Mouse (Mus musculus) MEL (cell line): Measurements from ENCODE around the gene Slc7a11.

Experiments used
- CHD2 ChIP-seq: IDR thresholded peaks from 2 replicates; pipeline ENCODE4 v1.6.1; 2011; ENCODE audit warnings: low read length, improper control_type of control experiment
- CTCF ChIP-seq, 3 experiments: IDR thresholded peaks in 2 of 3; conservative IDR thresholded peaks in 1 of 3; 2 replicates each; pipeline ENCODE4 v1.5.1; 2011 to 2012; ENCODE audit warnings: low read length in 3 of 3, low read depth in 2 of 3, mild to moderate bottlenecking in 2 of 3, improper control_type of control experiment in 1 of 3, inconsistent platforms in 1 of 3, mixed read lengths in 1 of 3, moderate library complexity in 1 of 3; ENCODE audit not compliant: control insufficient read depth in 1 of 3, insufficient read depth in 1 of 3, poor library complexity in 1 of 3, severe bottlenecking in 1 of 3
- EP300 ChIP-seq, 2 experiments: IDR thresholded peaks; 2 replicates each; pipeline ENCODE4 v1.6.1; 2011; ENCODE audit warnings: improper control_type of control experiment in 2 of 2, low read length in 2 of 2, low read depth in 1 of 2, mild to moderate bottlenecking in 1 of 2
- UBTF ChIP-seq: IDR thresholded peaks from 2 replicates; pipeline ENCODE4 v1.6.1; 2012; ENCODE audit warnings: low read depth, mild to moderate bottlenecking, inconsistent platforms, low read length, improper control_type of control experiment, moderate library complexity, borderline replicate concordance; ENCODE audit not compliant: insufficient read depth

DNA sequence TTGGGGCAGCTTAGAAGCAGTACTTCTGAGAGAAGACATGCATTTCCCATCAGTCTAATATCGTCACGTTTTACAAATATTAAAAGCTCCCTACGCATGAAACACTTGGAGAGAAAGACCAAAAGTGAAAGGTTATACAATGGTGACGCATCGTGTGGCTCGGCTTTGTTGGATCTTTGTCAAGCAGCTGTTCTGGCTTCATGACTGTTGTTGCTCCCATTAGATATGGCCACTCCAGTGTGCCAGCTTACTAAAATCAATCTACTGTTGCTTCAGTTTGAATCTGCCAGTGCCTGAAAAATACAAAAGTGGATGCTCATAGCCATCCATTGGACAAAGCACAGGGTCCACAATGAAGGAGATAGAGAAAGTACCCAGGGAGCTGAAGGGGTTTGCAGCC is 337.9 kb downstream of the Slc7a11 start:
- TF ChIP-seq EP300 (IDR thresholded peaks at IDR 0.05; ENCODE audit: low read depth in 1 of 2, low read length in 2 of 2), result no peak
- TF ChIP-seq CHD2, result no peak
- TF ChIP-seq UBTF, result no peak
- no peak for TF ChIP-seq CTCF (IDR thresholded peaks at IDR 0.05 in 2 of 3, conservative IDR thresholded peaks at IDR 0.05 in 1 of 3; ENCODE audit: control insufficient read depth in 1 of 3, insufficient read depth in 1 of 3, low read depth in 2 of 3, low read length in 3 of 3, poor library complexity in 1 of 3, severe bottlenecking in 1 of 3)
